Mouse (Mus musculus): ENCODE results near the gene Rap1gap2.
"Not testable (repeated sequence)": the region's sequence is repeated elsewhere in the genome, so short reads cannot be mapped to it uniquely, and the experiment has no call there.

The Rap1gap2 gene

GRCm38 (mm10) chr11:74621974-74622669 is 11.4 kb upstream of the Rap1gap2 start:
- DNase-seq: no peak

GRCm38 (mm10) chr11:74619956-74620300 is 9.2 kb upstream of the Rap1gap2 start:
- DNase-seq: no peak

- peak; percentile 87 for DNase-seq
Measured at GRCm38 (mm10) chr11:74619201-74619955, 8.7 kb upstream of the Rap1gap2 start, which contains the start of gene Ccdc92b. TSS of gene Ccdc92b (plus strand) at chr11:74619605.

GRCm38 (mm10) chr11:74615571-74615970 is 4.9 kb upstream of the Rap1gap2 start:
- no peak for DNase-seq

GRCm38 (mm10) chr11:74613428-74613827 is 2.7 kb upstream of the Rap1gap2 start:
- DNase-seq: no peak

- DNase-seq: no peak
Measured at GRCm38 (mm10) chr11:74611437-74611836, 722 bp upstream of the Rap1gap2 start.

GRCm38 (mm10) chr11:74610068-74610467 is 647 bp downstream of the Rap1gap2 start:
- DNase-seq: no peak

- DNase-seq: no peak
Measured at GRCm38 (mm10) chr11:74602286-74602685, 8.4 kb downstream of the Rap1gap2 start.

GRCm38 (mm10) chr11:74597990-74598337 is 12.8 kb downstream of the Rap1gap2 start:
- no peak for DNase-seq

GRCm38 (mm10) chr11:74597283-74597989 is 13.3 kb downstream of the Rap1gap2 start:
- DNase-seq: no peak

GRCm38 (mm10) chr11:74592246-74592645 is 18.5 kb downstream of the Rap1gap2 start:
- no peak for DNase-seq

GRCm38 (mm10) chr11:74590691-74591090 is 20.0 kb downstream of the Rap1gap2 start:
- no peak for DNase-seq

- DNase-seq: no peak
Measured at GRCm38 (mm10) chr11:74590239-74590596, 20.5 kb downstream of the Rap1gap2 start.

GRCm38 (mm10) chr11:74589401-74590238 is 21.1 kb downstream of the Rap1gap2 start:
- peak; percentile 56 for DNase-seq

GRCm38 (mm10) chr11:74586401-74586800 is 24.3 kb downstream of the Rap1gap2 start:
- DNase-seq: no peak

- no peak for DNase-seq
Measured at GRCm38 (mm10) chr11:74584946-74585723, 25.6 kb downstream of the Rap1gap2 start.

- DNase-seq: no peak
Measured at GRCm38 (mm10) chr11:74583824-74584349, 26.8 kb downstream of the Rap1gap2 start.

- no peak for DNase-seq
Measured at GRCm38 (mm10) chr11:74582464-74582863, 28.3 kb downstream of the Rap1gap2 start.

GRCm38 (mm10) chr11:74581333-74581732 is 29.4 kb downstream of the Rap1gap2 start:
- not testable (repeated sequence) for DNase-seq

- DNase-seq: no peak
Measured at GRCm38 (mm10) chr11:74577068-74577467, 33.6 kb downstream of the Rap1gap2 start.

GRCm38 (mm10) chr11:74575940-74576339 is 34.8 kb downstream of the Rap1gap2 start:
- DNase-seq: peak; percentile 51

Measured in retina, postnatal 1 day (tissue).